Mouse (Mus musculus): ENCODE measurements at regions not wholly inside any gene's neighbourhood (a gene's known extent, or its start where the extent isn't known, plus 50 kb on each side); places are given as distances from the start of the nearest gene placed in this dataset.

DNA sequence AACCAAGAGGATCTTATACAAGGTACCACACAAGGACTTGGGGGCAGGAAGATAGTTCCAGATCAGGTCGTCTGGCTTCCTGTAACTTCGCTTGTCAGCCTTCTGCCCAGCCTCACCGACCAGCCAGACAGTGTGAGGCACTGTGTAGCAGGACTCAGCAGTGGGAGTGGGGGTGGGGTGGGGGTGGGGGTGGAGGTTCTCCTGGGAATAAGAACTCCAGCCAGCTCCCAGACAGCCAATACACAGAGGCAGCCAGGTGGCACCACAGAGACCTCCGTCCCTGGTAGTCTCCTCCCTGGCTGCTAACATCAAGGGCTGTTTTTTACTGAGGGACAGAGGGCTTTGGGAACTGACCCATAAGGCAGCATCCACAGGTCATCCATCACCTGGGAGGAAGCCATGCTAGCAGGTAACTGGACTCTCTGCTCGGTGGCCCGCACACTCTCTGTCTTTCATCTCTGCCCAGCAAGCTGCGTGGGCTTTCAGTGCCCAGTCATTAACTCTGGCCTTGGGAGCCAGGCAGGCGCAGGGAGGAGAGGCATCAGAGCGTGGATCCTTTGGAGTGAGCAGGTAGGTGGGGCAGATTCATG, 60.3 kb upstream of the Wnt4 start:
- DNase-seq (ENCODE audit: low spot score in 2 of 2): no peak

DNA sequence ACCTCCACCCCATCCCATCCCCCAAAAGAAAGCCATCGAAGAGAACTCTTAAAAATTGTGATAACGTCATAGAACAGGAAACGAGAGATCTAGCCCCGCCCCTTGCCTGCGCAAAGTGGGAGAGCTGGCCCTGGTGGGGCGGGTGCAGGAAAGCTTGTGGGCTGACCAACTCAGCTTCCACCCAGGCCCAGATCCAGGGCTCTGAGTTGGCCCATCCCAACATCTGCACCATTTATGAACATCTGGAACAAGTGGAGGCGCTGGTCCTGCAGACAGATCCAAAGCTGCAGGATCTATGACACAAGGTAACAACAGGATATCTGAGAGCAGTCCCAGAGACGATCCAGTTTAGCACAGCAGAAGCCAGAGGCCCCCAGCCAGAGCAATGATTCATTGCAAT, 62.7 kb upstream of the Wnt4 start:
- DNase-seq (ENCODE audit: low spot score in 2 of 2): no peak

DNA sequence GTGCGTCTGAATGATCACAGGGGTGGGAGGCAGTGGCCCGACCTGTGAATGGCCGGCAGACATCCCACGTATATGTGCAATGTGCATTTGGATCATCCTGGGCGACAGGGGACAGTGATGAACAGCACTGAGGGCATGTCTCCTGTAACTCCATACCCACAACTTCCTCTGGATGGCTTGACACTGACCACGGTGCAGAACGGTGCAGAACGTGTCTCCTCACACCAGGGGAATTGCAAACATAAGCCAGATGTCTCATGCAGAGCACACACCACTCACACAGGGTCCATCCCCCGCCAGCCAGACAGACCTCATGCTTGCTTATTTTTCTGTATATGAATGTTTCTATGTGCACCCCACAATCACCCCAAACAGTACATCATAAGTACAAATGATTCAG, 64.4 kb upstream of the Wnt4 start:
- no peak for DNase-seq (ENCODE audit: low spot score in 2 of 2)

DNA sequence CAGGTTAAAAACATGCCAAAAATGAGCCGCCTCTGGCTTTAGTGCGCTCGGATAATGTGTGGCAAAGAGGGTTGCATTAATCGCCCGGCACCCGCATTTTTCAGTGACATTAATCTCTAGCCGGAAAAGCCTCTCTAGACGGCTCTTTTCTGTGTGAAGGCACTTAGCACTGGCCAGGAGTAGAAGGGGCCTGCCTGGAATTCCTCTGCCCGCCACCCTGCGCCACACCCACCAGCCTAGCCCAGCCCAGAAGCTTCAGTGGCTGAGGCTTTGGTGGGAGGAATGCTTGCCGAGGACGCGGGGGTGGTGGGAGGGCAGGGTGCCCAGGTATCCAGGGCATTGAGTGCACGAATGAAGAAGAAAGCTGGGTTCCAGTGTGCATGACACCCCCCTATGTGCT, 65.2 kb upstream of the Wnt4 start:
- DNase-seq (ENCODE audit: low spot score in 2 of 2): no peak

DNA sequence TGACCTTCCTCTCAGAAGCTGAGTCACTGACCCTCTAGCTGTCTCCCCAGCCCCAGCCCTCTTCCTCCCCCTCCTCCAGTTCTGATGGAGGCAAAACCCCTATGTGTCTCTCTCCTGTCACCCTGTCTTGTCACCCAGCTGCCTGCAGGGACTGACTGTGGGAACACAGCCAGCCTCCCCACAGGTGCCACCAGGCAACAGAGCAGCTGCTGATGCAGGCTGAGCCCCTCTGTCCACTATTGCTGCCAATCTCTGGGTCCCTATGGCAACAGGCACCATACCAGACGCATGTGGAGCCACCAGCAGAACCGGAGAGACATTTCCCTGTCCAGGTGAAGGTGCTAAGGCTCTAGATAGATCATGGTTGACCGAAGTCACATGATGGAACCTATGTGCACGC, 66.0 kb upstream of the Wnt4 start:
- DNase-seq (ENCODE audit: low spot score in 2 of 2): no peak

DNA sequence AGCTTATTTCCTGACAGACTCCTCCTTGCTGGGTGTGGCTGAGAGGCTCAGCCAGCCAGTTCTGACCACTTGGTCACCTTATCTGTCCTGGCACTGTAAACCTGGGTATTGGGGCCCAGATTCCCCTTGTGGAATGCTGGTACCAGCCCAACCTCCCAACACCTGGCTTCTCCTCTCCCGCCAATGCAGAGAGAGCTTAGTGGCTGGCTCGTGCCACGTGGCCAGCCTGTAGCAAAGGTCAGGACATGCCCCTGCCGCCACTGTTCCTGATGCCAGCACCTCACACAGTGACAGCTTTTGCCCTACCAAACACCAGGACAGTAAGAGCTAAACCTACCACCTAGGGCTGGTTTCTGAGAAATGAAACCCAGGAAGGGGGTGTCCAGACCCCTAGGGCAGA, 66.8 kb upstream of the Wnt4 start:
- DNase-seq (ENCODE audit: low spot score in 2 of 2): no peak

DNA sequence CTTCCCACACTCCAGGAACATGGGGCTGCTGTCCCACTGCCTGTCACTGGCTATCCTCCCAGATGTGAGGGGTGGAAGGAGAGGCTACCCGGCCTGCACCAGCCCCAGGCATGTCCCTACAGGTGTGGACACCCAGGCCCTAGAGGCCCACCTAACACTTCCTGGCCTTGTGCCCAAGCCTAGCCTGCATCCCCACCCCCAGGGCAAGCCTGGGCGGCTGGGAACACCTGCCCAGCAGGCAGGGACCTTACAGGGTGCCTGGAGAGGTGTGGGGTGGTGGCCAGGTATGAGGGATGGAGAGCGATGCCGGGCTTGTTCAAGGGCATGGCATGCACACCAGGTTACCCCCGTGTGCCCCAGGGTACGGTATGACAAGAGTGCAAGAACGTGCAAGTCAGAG, 76.3 kb upstream of the Wnt4 start:
- no peak for DNase-seq (ENCODE audit: low spot score in 2 of 2)

DNA sequence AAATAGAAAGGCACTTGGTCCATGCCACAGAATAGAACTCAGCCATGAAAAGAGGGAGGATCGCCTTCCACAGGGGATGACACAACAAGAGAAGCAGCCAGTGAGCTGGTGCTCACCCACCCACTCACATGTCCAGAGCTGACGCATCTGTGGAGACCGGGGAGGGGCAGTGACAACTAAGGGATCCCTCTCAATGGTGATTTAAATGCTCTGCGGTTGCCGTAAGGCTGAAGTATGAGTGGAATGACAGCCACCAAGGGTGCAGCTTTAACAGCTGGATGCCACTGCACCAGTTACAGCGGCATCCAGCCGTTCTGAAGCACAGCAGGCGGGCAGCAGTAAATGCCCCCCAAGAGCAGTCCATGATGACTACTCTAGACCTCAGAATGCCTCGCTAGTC, 76.9 kb upstream of the Wnt4 start:
- peak in 1 of 2 experiments; percentile 28 for DNase-seq (ENCODE audit: low spot score in 2 of 2)

DNA sequence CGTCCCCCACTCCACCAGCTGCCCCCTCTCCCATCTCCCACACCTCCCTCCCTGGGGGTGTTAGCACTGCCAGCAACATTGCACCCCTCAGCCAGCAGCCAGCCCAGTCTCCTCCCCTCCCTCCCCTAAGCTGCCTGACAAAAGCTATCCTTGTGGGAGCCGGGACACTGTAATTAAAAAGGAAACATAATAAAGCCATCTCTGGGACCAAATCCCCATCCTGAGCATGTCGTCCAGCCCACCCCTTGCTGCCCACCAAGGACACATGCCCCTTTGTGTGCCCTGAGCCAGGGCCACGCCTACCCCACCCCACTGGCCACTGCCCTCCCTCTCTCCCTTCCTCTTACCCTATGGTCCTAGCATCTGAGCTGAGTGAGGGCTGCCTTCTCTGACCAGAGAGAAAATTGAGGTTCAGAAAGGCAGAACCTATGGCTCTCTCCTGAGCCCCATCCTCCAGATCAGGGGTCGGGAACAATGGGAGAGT, 80.8 kb upstream of the Wnt4 start:
- DNase-seq (ENCODE audit: low spot score in 2 of 2): no peak

DNA sequence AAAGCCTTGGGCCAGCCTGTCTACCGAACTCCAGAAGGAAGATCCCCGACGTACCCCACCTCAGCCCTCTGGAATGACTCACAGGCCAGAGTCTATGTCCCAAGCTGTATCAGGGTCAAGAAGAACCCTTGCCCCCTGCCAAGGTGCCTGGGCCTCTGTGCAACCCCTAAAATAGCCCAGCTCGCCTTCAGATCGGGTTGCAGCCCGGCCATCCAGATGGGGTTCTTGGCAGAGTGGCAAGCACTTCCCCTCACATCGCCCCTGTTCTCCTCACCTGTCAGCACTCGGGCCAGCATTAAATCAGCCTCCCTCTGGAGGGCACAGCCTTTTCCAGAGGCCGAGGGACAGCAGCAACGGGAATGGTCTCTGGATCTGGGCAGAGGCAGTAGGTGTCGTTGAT, 83.2 kb upstream of the Wnt4 start:
- DNase-seq (ENCODE audit: low spot score in 2 of 2): no peak

DNA sequence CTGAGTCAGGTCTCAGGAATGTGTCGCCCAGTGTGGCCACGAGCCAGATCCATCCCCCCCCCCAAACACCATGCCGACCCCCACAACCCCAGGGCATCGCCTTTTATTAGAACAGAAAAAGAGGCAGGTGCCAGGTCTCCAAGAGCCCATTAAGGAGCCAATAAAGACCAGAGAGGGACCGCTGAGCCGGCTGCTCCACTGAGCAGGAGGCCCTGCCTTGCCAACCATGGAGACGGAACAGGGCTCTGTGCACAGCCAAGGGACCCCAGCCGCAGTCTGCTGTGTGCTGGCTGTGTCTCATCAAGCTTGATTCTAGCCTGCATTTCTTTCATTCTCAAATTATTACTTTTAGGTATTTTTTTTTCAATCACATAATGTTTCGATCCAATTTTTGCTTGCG, 86.7 kb upstream of the Wnt4 start:
- DNase-seq (ENCODE audit: low spot score in 2 of 2): no peak

DNA sequence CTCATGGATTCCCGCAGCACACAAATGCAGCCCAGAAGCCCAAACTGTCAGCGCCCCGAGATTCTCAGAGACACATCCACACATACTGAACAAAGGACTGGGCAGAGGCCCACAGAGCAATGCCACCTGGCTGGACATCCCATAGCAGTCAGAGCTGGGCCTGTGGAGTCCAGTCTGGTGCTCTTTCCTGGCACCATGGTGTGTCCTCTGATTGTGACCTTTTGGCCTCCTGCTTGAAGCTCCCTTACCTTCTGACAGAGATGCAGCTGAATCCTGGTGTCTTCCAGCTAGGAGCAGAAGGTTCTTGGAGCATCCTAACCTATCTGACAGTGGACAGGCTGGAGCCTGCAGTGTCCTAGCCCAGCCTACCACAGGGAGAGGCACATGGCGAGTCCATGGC, 87.5 kb upstream of the Wnt4 start:
- no peak for DNase-seq (ENCODE audit: low spot score in 2 of 2)

DNA sequence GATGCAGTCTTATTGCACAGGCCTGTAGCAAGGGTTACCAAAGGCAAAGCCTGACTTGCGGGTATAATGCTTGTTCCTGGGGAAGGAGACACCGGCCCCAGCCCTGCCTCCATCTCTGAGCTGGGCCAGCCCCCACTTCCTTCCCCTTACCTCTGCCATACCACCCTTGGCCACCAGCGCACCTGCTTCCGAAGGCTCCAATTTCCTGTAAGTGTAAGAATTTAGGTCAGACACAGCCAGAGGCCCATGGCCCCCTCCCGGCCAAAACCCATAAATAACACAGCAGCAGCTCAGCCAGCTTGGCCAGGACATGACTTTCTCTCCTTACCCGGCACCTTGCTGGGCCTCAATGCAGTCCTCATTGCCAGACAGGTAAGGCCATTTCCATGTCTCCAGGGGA, 88.2 kb upstream of the Wnt4 start:
- DNase-seq (ENCODE audit: low spot score in 2 of 2): no peak

DNA sequence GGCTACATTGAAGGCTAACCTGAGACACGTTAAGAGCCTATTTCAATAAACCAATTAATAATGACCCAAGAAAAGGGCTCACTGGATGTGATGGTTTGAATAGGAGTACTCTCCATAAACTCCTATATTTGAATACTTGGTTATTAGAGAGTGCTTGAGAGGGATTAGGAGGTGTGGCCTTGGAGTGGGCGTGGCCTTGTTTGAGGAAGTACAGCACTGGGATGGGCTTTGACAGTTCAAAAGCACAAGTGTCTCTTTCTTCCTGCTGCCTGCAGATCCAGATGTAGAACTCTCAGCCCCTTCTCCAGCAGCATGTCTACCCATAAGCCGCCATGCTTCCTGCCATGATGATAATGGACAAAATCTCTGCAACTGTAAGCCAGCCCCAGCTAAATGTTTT, 89.7 kb upstream of the Wnt4 start:
- no peak for DNase-seq (ENCODE audit: low spot score in 2 of 2)

DNA sequence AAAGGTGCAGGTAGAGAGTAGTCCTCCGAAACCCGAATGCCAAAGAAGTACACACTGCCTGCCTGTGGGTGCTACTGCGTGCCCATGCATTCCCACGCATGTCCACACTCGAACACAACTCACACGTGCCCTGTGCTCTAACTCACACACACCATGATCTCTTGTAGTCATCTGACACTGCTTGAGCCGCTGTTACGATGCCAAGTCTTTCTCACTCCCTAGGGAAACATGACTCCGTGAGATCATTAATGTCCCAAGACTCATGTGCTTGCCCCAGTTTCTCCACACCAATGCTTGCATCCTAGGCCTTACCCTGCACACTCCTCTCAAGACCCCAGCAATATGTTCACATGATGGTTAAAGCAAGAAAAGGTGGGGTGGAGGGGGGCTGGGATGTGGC, 90.2 kb upstream of the Wnt4 start:
- DNase-seq (ENCODE audit: low spot score in 2 of 2): no peak

DNA sequence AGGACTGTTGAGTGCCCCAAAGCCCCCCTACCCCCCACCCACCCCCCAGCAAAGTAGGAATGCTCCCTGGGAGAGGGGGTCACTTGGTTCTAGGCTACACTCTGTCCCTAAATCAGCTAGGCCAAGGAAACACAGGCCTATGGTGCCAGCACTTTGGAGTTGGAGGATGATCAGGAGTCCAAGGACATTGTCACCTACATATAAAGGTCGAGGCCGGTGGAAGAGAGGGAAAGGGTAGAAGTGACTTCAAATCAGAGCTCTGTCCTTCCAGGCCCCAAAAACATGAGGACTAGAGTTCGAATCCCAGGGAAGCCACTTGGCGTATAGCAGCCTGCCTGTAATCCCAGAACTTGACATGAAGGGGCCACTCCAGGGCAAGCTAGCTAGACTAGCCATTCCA, 92.3 kb upstream of the Wnt4 start:
- DNase-seq (ENCODE audit: low spot score in 2 of 2): no peak

DNA sequence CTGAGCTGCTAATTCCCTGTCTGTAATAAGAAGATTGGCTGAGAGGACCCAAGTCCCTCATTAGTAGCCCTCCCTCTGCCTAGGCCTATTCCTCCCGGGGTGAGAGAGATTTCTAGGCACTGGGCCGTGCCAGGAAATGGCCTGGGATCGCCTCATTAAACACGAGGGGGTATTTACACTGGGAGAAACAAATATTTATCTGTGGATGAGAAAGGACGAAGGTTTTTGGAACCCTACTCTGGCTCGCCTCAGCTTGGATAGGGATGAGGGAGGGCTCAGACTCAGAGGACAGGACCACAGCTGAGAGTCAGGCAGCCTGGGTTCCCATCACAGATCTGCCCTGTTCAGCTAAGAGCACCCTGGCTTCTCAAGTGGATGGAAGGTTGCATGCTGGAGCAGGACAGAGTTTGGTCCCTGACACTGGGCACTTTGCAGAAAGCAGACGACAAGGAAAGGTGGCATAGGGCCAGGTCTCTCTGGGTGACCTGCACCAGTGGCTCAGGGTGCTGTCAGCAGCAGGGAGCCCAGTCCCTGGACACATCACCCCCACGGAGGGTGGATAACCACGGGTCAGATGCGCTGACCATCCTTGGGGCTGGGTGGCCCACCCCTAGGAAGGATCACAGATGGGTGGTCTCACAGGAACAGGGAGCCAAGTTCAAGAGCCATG, 94.0 kb upstream of the Wnt4 start:
- no peak for DNase-seq (ENCODE audit: low spot score in 2 of 2)

DNA sequence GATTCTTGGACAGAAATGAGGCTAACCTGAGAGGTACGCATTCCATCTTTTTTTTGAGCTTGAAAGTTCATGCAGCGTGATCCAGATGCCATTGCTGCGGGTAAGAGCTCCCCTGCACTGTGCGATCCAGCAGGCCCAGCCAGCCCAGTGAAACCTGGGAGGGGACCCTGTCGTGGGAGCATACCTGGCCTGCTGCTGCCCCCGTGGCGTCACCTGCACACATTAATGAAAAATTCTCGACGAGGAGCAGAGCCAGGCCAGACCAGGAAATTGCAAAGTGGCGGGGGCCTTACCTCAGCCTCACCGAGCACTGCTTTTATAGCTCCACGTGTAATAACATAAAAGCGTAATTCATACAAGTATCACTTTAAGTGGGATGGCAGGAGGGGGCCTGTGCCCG, 94.7 kb upstream of the Wnt4 start:
- DNase-seq (ENCODE audit: low spot score in 2 of 2): no peak

DNA sequence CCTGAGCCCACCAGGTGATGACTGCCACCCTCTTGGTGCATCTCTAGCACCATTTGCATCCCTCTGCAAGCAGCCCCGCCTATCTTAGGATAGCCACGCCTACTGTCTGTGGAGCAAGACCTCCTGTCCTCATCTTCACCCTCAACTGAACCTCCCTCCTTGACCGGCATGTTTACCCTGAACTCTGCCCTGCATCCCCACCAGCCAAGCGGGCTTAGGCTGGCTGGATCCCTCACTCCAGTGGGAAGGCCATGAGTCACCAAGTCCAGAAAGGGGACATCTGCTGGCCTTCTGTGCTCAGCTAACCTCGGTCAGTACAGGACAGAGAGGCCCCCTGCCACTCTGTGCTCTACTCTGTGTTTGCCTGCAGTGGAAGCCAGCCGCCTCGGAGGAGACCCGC, 96.0 kb upstream of the Wnt4 start:
- no peak for DNase-seq (ENCODE audit: low spot score in 2 of 2)

DNA sequence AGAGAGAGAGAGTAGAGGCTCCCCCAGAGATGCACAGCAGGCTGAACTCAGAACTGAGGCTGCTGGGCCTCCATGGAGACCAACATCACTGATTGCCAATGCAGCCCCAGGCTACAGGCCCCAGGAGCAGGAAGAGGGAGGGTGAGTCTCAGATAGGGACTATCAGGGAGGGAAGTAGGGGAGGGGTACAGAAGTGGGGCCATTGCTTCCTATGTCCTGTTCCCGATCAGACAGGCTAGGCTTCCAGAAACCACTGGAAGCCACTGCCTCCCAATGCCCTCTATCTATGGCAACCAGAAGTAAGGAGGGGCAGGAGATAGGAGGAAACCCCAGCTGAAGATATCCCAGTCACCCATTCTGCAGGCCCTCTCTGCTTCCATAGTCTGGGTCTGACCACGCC, 97.2 kb upstream of the Wnt4 start:
- no peak for DNase-seq (ENCODE audit: low spot score in 2 of 2)

DNA sequence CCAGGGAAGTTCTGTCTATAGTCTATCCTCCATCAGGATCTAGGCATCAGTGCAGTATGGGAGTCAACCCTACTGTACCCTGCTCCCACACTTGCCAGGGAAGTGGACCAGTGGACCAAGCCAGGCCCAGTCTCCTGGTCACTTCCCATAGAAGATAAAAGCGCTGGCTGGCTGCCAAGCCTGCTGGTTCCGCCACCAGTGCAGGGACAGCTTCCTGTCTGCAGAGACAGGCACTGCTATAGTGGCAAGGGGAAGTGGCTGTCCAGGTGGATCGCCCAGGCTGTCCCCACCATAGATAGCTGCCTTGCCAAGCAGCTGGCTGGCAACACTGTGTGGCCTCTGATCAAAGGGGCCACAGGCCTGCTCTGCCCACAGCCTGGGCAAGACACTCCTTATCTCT, 98.5 kb upstream of the Wnt4 start:
- DNase-seq (ENCODE audit: low spot score in 2 of 2): peak in 1 of 2 experiments; percentile 14

DNA sequence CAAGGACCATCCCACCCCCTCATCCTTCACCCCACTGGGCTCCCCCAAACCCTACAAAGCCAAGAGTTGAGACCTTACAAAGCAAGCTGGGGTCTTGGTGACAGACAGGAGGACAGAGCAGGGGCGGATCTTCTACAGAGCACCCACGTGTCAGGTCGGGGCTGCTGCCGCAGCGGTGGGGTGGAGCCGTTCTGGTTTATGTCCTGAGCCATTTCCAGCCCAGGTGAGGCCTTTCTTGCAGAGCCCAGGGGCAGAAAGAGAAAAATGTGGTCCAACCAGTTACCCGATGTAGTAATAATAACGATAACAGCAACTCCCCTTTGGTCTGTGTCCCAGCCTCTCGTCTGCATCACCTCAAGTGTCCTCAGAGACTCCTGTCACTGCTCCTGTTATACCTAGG, 112.4 kb upstream of the Wnt4 start:
- no peak for DNase-seq (ENCODE audit: low spot score in 2 of 2)

DNA sequence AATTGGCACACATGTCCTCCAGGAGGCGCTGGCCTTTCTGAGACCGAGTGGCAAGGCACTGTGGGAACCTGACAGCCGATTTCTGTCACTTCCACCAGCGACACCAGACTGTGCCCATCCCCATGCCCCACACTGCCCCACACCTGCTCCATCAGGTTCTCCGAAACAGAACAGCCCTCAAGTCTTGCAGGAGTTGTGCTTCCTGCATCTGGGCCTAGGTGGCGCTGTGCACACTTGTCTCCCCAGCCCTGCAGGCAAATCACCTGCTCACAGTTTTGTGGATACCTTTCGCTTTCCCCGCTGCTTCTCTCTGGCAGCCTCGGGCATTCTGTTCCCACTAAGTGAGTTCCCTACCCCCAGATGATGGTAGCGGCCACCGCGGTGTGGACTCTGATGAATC, 112.9 kb upstream of the Wnt4 start:
- DNase-seq (ENCODE audit: low spot score in 2 of 2): peak; percentile 64 to 66

DNA sequence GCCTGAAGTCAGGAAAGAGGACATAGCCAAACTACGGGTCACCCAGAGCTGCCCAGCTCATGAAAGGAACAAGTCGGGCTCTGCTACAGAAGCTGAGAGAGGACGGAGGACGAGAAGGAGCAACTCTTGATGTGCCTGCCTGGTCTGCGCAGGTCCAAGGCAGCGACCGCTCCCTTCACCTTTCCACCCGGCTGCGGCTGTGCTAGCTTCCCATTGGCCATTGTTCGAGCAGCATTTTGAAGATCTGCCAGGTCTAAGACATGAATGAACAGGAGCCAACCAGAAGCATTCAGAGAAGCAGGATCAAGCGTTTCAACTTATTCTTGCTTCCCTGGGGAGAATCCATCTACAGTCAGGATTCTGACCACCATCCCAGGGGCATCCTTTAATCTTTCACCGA, 113.3 kb upstream of the Wnt4 start:
- no peak for DNase-seq (ENCODE audit: low spot score in 2 of 2)
